17 mouse cellular contexts compared by ENCODE assay signal in the genomic region with DNA sequence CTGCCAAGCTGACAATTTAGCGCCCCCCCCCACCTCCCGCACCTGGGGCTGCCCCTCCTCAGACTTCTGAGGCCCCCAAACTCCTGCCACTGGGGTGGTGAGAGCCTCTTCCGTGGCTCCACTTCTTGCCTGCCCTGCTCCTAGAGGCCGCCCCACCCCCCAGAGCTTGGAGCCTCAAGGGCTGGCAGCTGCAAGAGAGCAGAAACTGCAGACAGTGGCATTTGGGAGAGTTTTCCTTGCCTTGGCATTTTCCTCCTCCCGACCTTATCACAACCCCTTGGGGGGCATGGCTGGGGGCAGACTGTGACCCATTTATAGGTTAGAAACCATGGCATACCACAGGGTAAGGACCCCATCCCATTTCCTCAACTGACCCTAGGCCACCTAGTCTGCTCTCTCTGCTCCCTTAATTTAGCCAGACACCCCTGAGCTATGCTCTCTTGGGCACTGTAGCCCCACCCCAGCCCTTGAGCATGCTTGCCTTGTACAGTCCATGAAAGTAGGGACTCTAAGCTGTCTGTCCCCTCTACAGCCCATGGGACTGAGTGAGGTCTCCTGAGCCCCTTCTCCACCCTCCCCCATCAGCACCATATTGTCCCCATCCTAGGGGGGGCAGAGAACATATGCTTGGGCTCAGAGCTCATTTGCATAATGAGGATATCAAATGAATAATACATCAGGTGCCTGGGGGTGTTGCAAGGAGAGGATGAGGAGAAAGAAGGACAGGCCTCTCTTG. TPM values are rescaled to one million over a fixed set of nuclear protein-coding genes. Genes with fewer than 3 reads are reported as not detected.
DNase-seq lines count a peak whose midpoint lies in the region; ATAC-seq and TF ChIP-seq lines count a peak whose summit lies in the region.
"Had no signal": no experiment of that assay in that cellular context is flagged by ENCODE, and none has a peak within 500 bp of the region (broad histone marks: within the 10 kb centered on the region; RNA-seq: fewer than 3 reads in every experiment).

No protein-coding gene starts in this region.

- no peak for TF ChIP-seq CTCF in forebrain, postnatal 0 days (IDR thresholded peaks at IDR 0.05; ENCODE audit: low read depth)

- H3K9ac ChIP-seq in midbrain, embryonic 12.5 days (replicated peaks), result no peak overlapping the region
- H3K9ac ChIP-seq in midbrain, embryonic 14.5 days (replicated peaks; ENCODE audit: low read length), result no peak overlapping the region
- H3K9ac ChIP-seq in forebrain, postnatal 0 days, result 0 out of 2 replicates have a peak overlapping the region, but pooled peaks have one; percentile 1
- no peak overlapping the region for H3K9ac ChIP-seq in neural tube, embryonic 15.5 days (replicated peaks)
- H3K9ac ChIP-seq: heart, embryonic 12.5 days; lung, embryonic 14.5 days; stomach, embryonic 15.5 days had no signal

- peak; percentile 48 for ATAC-seq in midbrain, embryonic 12.5 days (ENCODE audit: low FRiP score, low read depth)
- no peak for ATAC-seq in midbrain, embryonic 14.5 days (ENCODE audit: low FRiP score, low TSS enrichment)
- no peak for ATAC-seq in forebrain, postnatal 0 days
- peak; percentile 1; the same call in 1 of the 2 replicates for ATAC-seq in neural tube, embryonic 15.5 days (ENCODE audit: low FRiP score)

- no peaks in the 10 kb centered on the region for H3K9me3 ChIP-seq in midbrain, embryonic 12.5 days
- H3K9me3 ChIP-seq in midbrain, embryonic 14.5 days (ENCODE audit: control insufficient read depth, low read length), result no peaks in the 10 kb centered on the region
- H3K9me3 ChIP-seq in forebrain, postnatal 0 days (ENCODE audit: low read length), result no peaks in the 10 kb centered on the region
- no peaks in the 10 kb centered on the region for H3K9me3 ChIP-seq in neural tube, embryonic 15.5 days (replicated peaks)
- H3K9me3 ChIP-seq: heart, embryonic 12.5 days; stomach, embryonic 15.5 days had no signal

- H3K27ac ChIP-seq in midbrain, embryonic 12.5 days (replicated peaks), result no peak overlapping the region; the same call in 1 of the 2 replicates
- no peak overlapping the region for H3K27ac ChIP-seq in midbrain, embryonic 14.5 days (replicated peaks; ENCODE audit: low read depth, low read length)
- no peak overlapping the region for H3K27ac ChIP-seq in forebrain, postnatal 0 days (ENCODE audit: low read depth, low read length)
- H3K27ac ChIP-seq in neural tube, embryonic 15.5 days (replicated peaks), result no peak overlapping the region
- H3K27ac ChIP-seq: left cerebral cortex, adult 2 months; stomach, embryonic 15.5 days had no signal

- no peaks in the 10 kb centered on the region for H3K36me3 ChIP-seq in midbrain, embryonic 12.5 days
- peaks cover 3% of the 10 kb centered on the region; the same call in 1 of the 2 replicates for H3K36me3 ChIP-seq in midbrain, embryonic 14.5 days (ENCODE audit: control insufficient read depth, insufficient read depth, low read length)
- H3K36me3 ChIP-seq in forebrain, postnatal 0 days (ENCODE audit: insufficient read depth), result no peaks in the 10 kb centered on the region
- H3K36me3 ChIP-seq in neural tube, embryonic 15.5 days, result no peaks in the 10 kb centered on the region
- H3K36me3 ChIP-seq: heart, embryonic 12.5 days; stomach, embryonic 15.5 days had no signal

- H3K4me3 ChIP-seq in midbrain, embryonic 12.5 days, result no peak overlapping the region
- no peak overlapping the region for H3K4me3 ChIP-seq in midbrain, embryonic 14.5 days (replicated peaks; ENCODE audit: low read depth, low read length)
- no peak overlapping the region for H3K4me3 ChIP-seq in forebrain, postnatal 0 days (ENCODE audit: low read depth, low read length)
- H3K4me3 ChIP-seq in neural tube, embryonic 15.5 days (replicated peaks), result no peak overlapping the region
- H3K4me3 ChIP-seq: heart, embryonic 12.5 days; left cerebral cortex, adult 2 months; stomach, embryonic 15.5 days had no signal

- DNase-seq in adrenal gland, adult 2 months, result peak; percentile 45
- DNase-seq in adrenal gland, adult 8-10 months, result no peak
- DNase-seq in midbrain, embryonic 14.5 days, result no peak
- DNase-seq in forebrain, postnatal 0 days, result no peak
- DNase-seq in left cerebral cortex, adult 11 months (ENCODE audit: low spot score), result no peak
- no peak for DNase-seq in layer of hippocampus, adult 18-20 months (ENCODE audit: low spot score in 2 of 2)
- DNase-seq: gastrocnemius, postnatal 14 days; heart, postnatal 4 days; kidney, adult 2 months; liver; lung, embryonic 14.5 days; thymus, postnatal 25 days had no signal

- 54% methylated on average over 5 of the region's 5 CpGs for WGBS in midbrain, embryonic 12.5 days
- 57% methylated on average over 5 of the region's 5 CpGs for WGBS in midbrain, embryonic 14.5 days
- WGBS in forebrain, postnatal 0 days, result 69% methylated on average over 5 of the region's 5 CpGs
- 49% methylated on average over 5 of the region's 5 CpGs for WGBS in neural tube, embryonic 15.5 days

- H3K4me1 ChIP-seq in midbrain, embryonic 12.5 days, result peaks cover 62% of the 10 kb centered on the region
- H3K4me1 ChIP-seq in midbrain, embryonic 14.5 days (ENCODE audit: control insufficient read depth, insufficient read depth, low read length), result peaks cover 57% of the 10 kb centered on the region
- H3K4me1 ChIP-seq in forebrain, postnatal 0 days (ENCODE audit: insufficient read depth), result peaks cover 17% of the 10 kb centered on the region
- H3K4me1 ChIP-seq in neural tube, embryonic 15.5 days, result peaks cover 72% of the 10 kb centered on the region
- H3K4me1 ChIP-seq: stomach, embryonic 15.5 days had no signal

- no peak overlapping the region for H3K4me2 ChIP-seq in midbrain, embryonic 12.5 days (replicated peaks)
- H3K4me2 ChIP-seq in midbrain, embryonic 14.5 days (ENCODE audit: low read length), result no peak overlapping the region
- no peak overlapping the region for H3K4me2 ChIP-seq in forebrain, postnatal 0 days (ENCODE audit: low read depth)
- H3K4me2 ChIP-seq in neural tube, embryonic 15.5 days, result no peak overlapping the region
- H3K4me2 ChIP-seq: heart, embryonic 12.5 days; lung, embryonic 14.5 days; stomach, embryonic 15.5 days had no signal

- peaks cover 5% of the 10 kb centered on the region; the same call in 1 of the 2 replicates for H3K27me3 ChIP-seq in midbrain, embryonic 12.5 days
- H3K27me3 ChIP-seq in midbrain, embryonic 14.5 days (ENCODE audit: control insufficient read depth, insufficient read depth, low read length), result no peaks in the 10 kb centered on the region; the same call in 1 of the 2 replicates
- no peaks in the 10 kb centered on the region for H3K27me3 ChIP-seq in forebrain, postnatal 0 days (ENCODE audit: insufficient read depth, low read length)
- no peaks in the 10 kb centered on the region for H3K27me3 ChIP-seq in neural tube, embryonic 15.5 days (replicated peaks)

RNA-seq across cellular contexts. Expression of a gene that starts 29.2 kb away (rescaled TPM):
- 1 to 10 TPM; 6.9 to 7.1 TPM for total RNA-seq in adrenal gland, adult 2 months (2021)
- 12.1 and 14.7 TPM in 2 replicates for polyA plus RNA-seq in adrenal gland, adult 2 months (2012; rRNA removed)
- 10 to 100 TPM in 2 of 4 experiments, 1 to 10 TPM in 2; 9.1 to 17.3 (median 11.7) TPM for total RNA-seq in adrenal gland, adult 8-10 months (2022)
- polyA plus RNA-seq in midbrain, embryonic 12.5 days (2016; fragmentation: Nextera tagmentation; extraction: Ambion mirVana), result 3.7 and 4.1 TPM in 2 replicates
- 7.9 and 10.6 TPM in 2 replicates for polyA plus RNA-seq in midbrain, embryonic 14.5 days (2014; fragmentation: Nextera tagmentation; extraction: Ambion mirVana)
- 29.7 and 49.5 TPM in 2 replicates for total RNA-seq in forebrain, postnatal 0 days (2014; rRNA removed)
- 3.0 and 5.0 TPM in 2 replicates for polyA plus RNA-seq in forebrain, postnatal 0 days (2015; fragmentation: Nextera tagmentation; extraction: Ambion mirVana)
- polyA plus RNA-seq in neural tube, embryonic 15.5 days (2015; fragmentation: Nextera tagmentation; extraction: Ambion mirVana), result 7.6 and 9.8 TPM in 2 replicates
- total RNA-seq in layer of hippocampus, adult 18-20 months (2021), result 10 to 100 TPM; 15.1 to 17.7 TPM
- polyA plus RNA-seq: lung, embryonic 14.5 days had no signal

Comparison
In these comparisons a context has a peak if more than half of its experiments do, and no peak if none do; other contexts are left out.
1. ATAC-seq: peak in midbrain, embryonic 12.5 days (single experiment) and neural tube, embryonic 15.5 days (single experiment); none in midbrain, embryonic 14.5 days (single experiment) and forebrain, postnatal 0 days (single experiment).